Mouse (Mus musculus): Measurements from ENCODE around the gene Chil5.
A peak's percentile ranks its signal among the peaks of the same experiment; 100 is the strongest.
"Not testable (repeated sequence)": the region's sequence is repeated elsewhere in the genome, so short reads cannot be mapped to it uniquely, and the experiment has no call there.

The Chil5 gene

GRCm38 (mm10) chr3:106032781-106033180, at the start of gene Chil5:
Gene Chil5 (minus strand): TSS chr3:106032814.
- DNase-seq (ENCODE audit: low spot score), result peak; percentile 23

- no peak for DNase-seq (ENCODE audit: low spot score)
Observed at GRCm38 (mm10) chr3:106074824-106075223, 42.2 kb upstream of the Chil5 start.

- DNase-seq (ENCODE audit: low spot score), result no peak
Observed at GRCm38 (mm10) chr3:106070994-106071393, 38.4 kb upstream of the Chil5 start.

GRCm38 (mm10) chr3:106067707-106068106, 35.1 kb upstream of the Chil5 start:
- peak; percentile 41 for DNase-seq (ENCODE audit: low spot score)

GRCm38 (mm10) chr3:106057966-106058365, 25.4 kb upstream of the Chil5 start:
- DNase-seq (ENCODE audit: low spot score), result no peak

- DNase-seq (ENCODE audit: low spot score), result no peak
Observed at GRCm38 (mm10) chr3:106051896-106052295, 19.3 kb upstream of the Chil5 start.

GRCm38 (mm10) chr3:106040306-106040705, 7.7 kb upstream of the Chil5 start:
- DNase-seq (ENCODE audit: low spot score), result no peak

GRCm38 (mm10) chr3:106024135-106024534, 8.5 kb downstream of the Chil5 start:
- DNase-seq (ENCODE audit: low spot score), result no peak

GRCm38 (mm10) chr3:106021840-106022239, 10.8 kb downstream of the Chil5 start:
- DNase-seq (ENCODE audit: low spot score), result no peak

- DNase-seq (ENCODE audit: low spot score), result no peak
Observed at GRCm38 (mm10) chr3:106014546-106014945, 18.1 kb downstream of the Chil5 start, which contains the start of gene Pifo. Gene Pifo (minus strand): TSS chr3:106014646.

- DNase-seq (ENCODE audit: low spot score), result peak; percentile 35
Observed at GRCm38 (mm10) chr3:106003360-106003759, 29.3 kb downstream of the Chil5 start.

- DNase-seq (ENCODE audit: low spot score), result peak; percentile 62
Observed at GRCm38 (mm10) chr3:106001416-106002370, 30.9 kb downstream of the Chil5 start.

- DNase-seq (ENCODE audit: low spot score), result peak; percentile 20
Observed at GRCm38 (mm10) chr3:106000707-106001375, 31.8 kb downstream of the Chil5 start.

- no peak for DNase-seq (ENCODE audit: low spot score)
Observed at GRCm38 (mm10) chr3:105994730-105995129, 37.9 kb downstream of the Chil5 start.

- DNase-seq (ENCODE audit: low spot score), result peak; percentile 54
Observed at GRCm38 (mm10) chr3:105991653-105992283, 40.8 kb downstream of the Chil5 start.

- DNase-seq (ENCODE audit: low spot score), result not testable (repeated sequence)
Observed at GRCm38 (mm10) chr3:105989611-105990010, 43.0 kb downstream of the Chil5 start.

GRCm38 (mm10) chr3:105974174-105974573, 58.4 kb downstream of the Chil5 start:
- DNase-seq (ENCODE audit: low spot score), result no peak

- no peak for DNase-seq (ENCODE audit: low spot score)
Observed at GRCm38 (mm10) chr3:105973411-105973810, 59.2 kb downstream of the Chil5 start, which contains the start of gene Ovgp1. Gene Ovgp1 (plus strand): TSS chr3:105973711.

- no peak for DNase-seq (ENCODE audit: low spot score)
Observed at GRCm38 (mm10) chr3:105971831-105972446, 60.7 kb downstream of the Chil5 start.

Data from T-cell, adult 2 months (primary cell).